Mouse (Mus musculus) bone marrow, adult 2 months (tissue): ENCODE measurements around the gene Nploc4.

Source experiments
- CTCF ChIP-seq: fragments of 200-500 bp; IDR thresholded peaks from 2 replicates; pipeline ENCODE4 v1.5.1; 2011; ENCODE audit warnings: low read length, control low read depth; ENCODE audit not compliant: control insufficient read depth, insufficient read depth
- POLR2A ChIP-seq: fragments of 200-500 bp; IDR thresholded peaks from 2 replicates; pipeline ENCODE4 v1.6.1; 2011; ENCODE audit warnings: low read depth, mild to moderate bottlenecking, control low read depth, low read length, borderline replicate concordance; ENCODE audit not compliant: control insufficient read depth

DNA sequence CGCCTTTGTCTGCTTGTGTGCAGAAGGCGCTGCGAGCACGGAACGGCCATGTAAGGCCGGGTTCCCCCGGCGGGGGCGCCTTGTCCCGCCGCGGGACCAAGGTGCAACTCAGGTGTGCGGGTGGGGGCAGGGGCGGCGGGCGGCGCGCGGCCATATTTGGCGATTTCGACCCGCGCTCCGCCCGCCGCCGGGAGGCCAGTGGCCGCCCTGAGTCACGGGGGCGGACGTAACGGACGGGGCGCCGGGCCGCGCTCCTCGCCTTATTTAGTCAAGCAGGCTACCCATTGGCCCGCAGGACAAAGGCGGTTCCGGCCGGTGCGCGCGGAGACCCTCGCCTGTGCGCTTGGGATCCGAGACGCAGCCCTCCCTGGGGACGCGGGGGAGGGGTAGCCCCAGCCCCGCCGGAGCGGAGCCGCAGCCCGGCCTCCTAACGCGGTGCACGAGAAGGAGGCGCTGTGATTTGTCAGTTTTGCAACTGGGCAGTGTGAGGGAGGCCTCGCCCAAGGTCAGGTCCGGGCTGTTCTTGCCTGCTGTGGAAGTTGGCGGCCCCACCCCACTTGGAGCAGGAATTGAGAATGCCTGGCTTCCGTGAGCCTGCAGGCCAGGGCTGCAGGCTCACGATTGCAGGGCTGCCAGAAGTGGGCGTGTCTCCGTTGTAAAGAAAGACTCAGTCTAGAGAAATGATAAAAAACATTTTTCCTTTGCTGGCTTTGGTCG, 87.4 kb downstream of the Nploc4 start:
- TF ChIP-seq CTCF, result no peak
- TF ChIP-seq POLR2A, result peak; percentile 53; the same call in 1 of the 2 replicates
